Mouse (Mus musculus) left cerebral cortex, postnatal 4 days (tissue): ENCODE results near the gene Impg1. TPM values are rescaled to one million over a fixed set of nuclear protein-coding genes. Genes with fewer than 3 reads are reported as not detected.
"Not testable (repeated sequence)": the region's sequence is repeated elsewhere in the genome, so short reads cannot be mapped to it uniquely, and the experiment has no call there.

ENCODE experiments used
- DNase-seq: peaks from one replicate; pipeline ENCODE4 v3.0.0-alpha.2; 2022
- intact Hi-C: fragments of 180-260 bp; cut with DNase I; formaldehyde crosslinking; loops from one replicate; pipeline ENCODE4 v1.15.1; 2025
- total RNA-seq, 2 experiments: library from RNA; stranded (reverse); gene quantifications; 2 replicates each; pipeline ENCODE4 v1.2.3; 2021

Gene Impg1
- total RNA-seq, 2 experiments from 2014 or later = not detected

- intact Hi-C loops = no loop called here
- DNase-seq = no peak
These were observed 114.0 kb downstream of the Impg1 start for GRCm38 (mm10) chr9:80351295-80351677.

GRCm38 (mm10) chr9:80344451-80345000, 120.8 kb downstream of the Impg1 start:
- DNase-seq = no peak
- intact Hi-C loops = loop anchor here (10.0 kb wide), 1 partner anchor 600 kb away; no protein-coding TSS in a partner anchor

GRCm38 (mm10) chr9:80342520-80342919, 122.8 kb downstream of the Impg1 start:
- DNase-seq = no peak
- intact Hi-C loops = loop anchor here (10.0 kb wide), 1 partner anchor 602 kb away; no protein-coding TSS in a partner anchor

- no peak for DNase-seq
- intact Hi-C loops = loop anchor here (10.0 kb wide), 1 partner anchor 603 kb away; no protein-coding TSS in a partner anchor
These were observed 123.5 kb downstream of the Impg1 start for GRCm38 (mm10) chr9:80341756-80342155.

GRCm38 (mm10) chr9:80340927-80341326, 124.4 kb downstream of the Impg1 start:
- no peak for DNase-seq
- intact Hi-C loops = loop anchor here (10.0 kb wide), 1 partner anchor 604 kb away; no protein-coding TSS in a partner anchor

GRCm38 (mm10) chr9:80338026-80338425, 127.3 kb downstream of the Impg1 start:
- intact Hi-C loops = no loop called here
- DNase-seq = no peak

GRCm38 (mm10) chr9:80335660-80336357, 129.5 kb downstream of the Impg1 start:
- DNase-seq = no peak

GRCm38 (mm10) chr9:80333998-80334605, 131.2 kb downstream of the Impg1 start:
- peak; percentile 40 for DNase-seq

More at GRCm38 (mm10) chr9:80335660-80336357, 129.5 kb downstream of the Impg1 start:
- intact Hi-C loops = no loop called here

GRCm38 (mm10) chr9:80333466-80333865, 131.8 kb downstream of the Impg1 start:
- intact Hi-C loops = loop anchor here (5.0 kb wide), 1 partner anchor 1299 kb away; the partner anchor contains the start of gene Htr1b
- DNase-seq = no peak

More at GRCm38 (mm10) chr9:80333998-80334605, 131.2 kb downstream of the Impg1 start:
- intact Hi-C loops = loop anchor here (5.0 kb wide), 1 partner anchor 1298 kb away; the partner anchor contains the start of gene Htr1b

GRCm38 (mm10) chr9:80332153-80332552, 133.1 kb downstream of the Impg1 start:
- peak; percentile 64 for DNase-seq
- intact Hi-C loops = loop anchor here (5.0 kb wide), 1 partner anchor 1300 kb away; the partner anchor contains the start of gene Htr1b

GRCm38 (mm10) chr9:80321051-80321887, 144.0 kb downstream of the Impg1 start:
- DNase-seq, intact Hi-C loops: not testable (repeated sequence)

- no peak for DNase-seq
- intact Hi-C loops = no loop called here
These were observed 147.3 kb downstream of the Impg1 start for GRCm38 (mm10) chr9:80318027-80318426.

GRCm38 (mm10) chr9:80315922-80316321, 149.4 kb downstream of the Impg1 start:
- intact Hi-C loops = no loop called here

GRCm38 (mm10) chr9:80313610-80314009, 151.7 kb downstream of the Impg1 start:
- intact Hi-C loops = no loop called here
- no peak for DNase-seq

More at GRCm38 (mm10) chr9:80315922-80316321, 149.4 kb downstream of the Impg1 start:
- no peak for DNase-seq

- no peak for DNase-seq
- intact Hi-C loops = no loop called here
These were observed 157.7 kb downstream of the Impg1 start for GRCm38 (mm10) chr9:80307629-80308028.

- intact Hi-C loops = no loop called here
- peak; percentile 30 for DNase-seq
These were observed 158.4 kb downstream of the Impg1 start for GRCm38 (mm10) chr9:80306853-80307252.

GRCm38 (mm10) chr9:80306390-80306789, 158.9 kb downstream of the Impg1 start:
- intact Hi-C loops = no loop called here

GRCm38 (mm10) chr9:80303518-80303917, 161.8 kb downstream of the Impg1 start:
- intact Hi-C loops = no loop called here
- no peak for DNase-seq

More at GRCm38 (mm10) chr9:80306390-80306789, 158.9 kb downstream of the Impg1 start:
- no peak for DNase-seq

GRCm38 (mm10) chr9:80299031-80299430, 166.2 kb downstream of the Impg1 start:
- intact Hi-C loops = no loop called here
- no peak for DNase-seq

GRCm38 (mm10) chr9:80296086-80296485, 169.2 kb downstream of the Impg1 start:
- intact Hi-C loops = no loop called here
- DNase-seq = no peak
